Mouse (Mus musculus): ENCODE measurements around the gene Rnf144a. TPM values are rescaled to one million over a fixed set of nuclear protein-coding genes. Genes with fewer than 3 reads are reported as not detected.

Gene Rnf144a
- polyA plus RNA-seq, 1 experiment from 2014 or later = 21.6 TPM

GRCm38 (mm10) chr12:26366372-26366771, 48.7 kb downstream of the Rnf144a start:
- H3K9me3 ChIP-seq (ENCODE audit: control insufficient read depth, low read length) = no peaks in the 10 kb centered on the region
- 94% methylated on average over 4 of the region's 4 CpGs for WGBS
- H3K27me3 ChIP-seq (replicated peaks; ENCODE audit: control insufficient read depth, insufficient read depth, low read length) = no peaks in the 10 kb centered on the region
- peaks cover 12% of the 10 kb centered on the region; the same call in 1 of the 2 replicates for H3K4me1 ChIP-seq (ENCODE audit: control insufficient read depth, insufficient read depth, low read depth, low read length)
- ATAC-seq = no peak
- no peak overlapping the region for H3K4me3 ChIP-seq (ENCODE audit: low read length)
- H3K9ac ChIP-seq (ENCODE audit: low read depth, low read length) = no peak overlapping the region
- no peaks in the 10 kb centered on the region for H3K36me3 ChIP-seq (ENCODE audit: control insufficient read depth, insufficient read depth, low read length)
- H3K27ac ChIP-seq (ENCODE audit: low read depth, low read length) = no peak overlapping the region
- H3K4me2 ChIP-seq (ENCODE audit: low read length) = no peak overlapping the region

GRCm38 (mm10) chr12:26365531-26366315, 49.3 kb downstream of the Rnf144a start:
- WGBS = 93% methylated on average over 3 of the region's 3 CpGs
- no peak overlapping the region for H3K4me3 ChIP-seq (ENCODE audit: low read length)
- no peaks in the 10 kb centered on the region for H3K36me3 ChIP-seq (ENCODE audit: control insufficient read depth, insufficient read depth, low read length)
- H3K4me2 ChIP-seq (ENCODE audit: low read length) = no peak overlapping the region
- H3K4me1 ChIP-seq (ENCODE audit: control insufficient read depth, insufficient read depth, low read depth, low read length) = peaks cover 15% of the 10 kb centered on the region; the same call in 1 of the 2 replicates
- H3K9me3 ChIP-seq (ENCODE audit: control insufficient read depth, low read length) = no peaks in the 10 kb centered on the region
- no peak for ATAC-seq
- H3K27ac ChIP-seq (ENCODE audit: low read depth, low read length) = no peak overlapping the region
- H3K9ac ChIP-seq (ENCODE audit: low read depth, low read length) = no peak overlapping the region
- no peaks in the 10 kb centered on the region for H3K27me3 ChIP-seq (replicated peaks; ENCODE audit: control insufficient read depth, insufficient read depth, low read length)

- H3K4me1 ChIP-seq (ENCODE audit: control insufficient read depth, insufficient read depth, low read depth, low read length) = peaks cover 15% of the 10 kb centered on the region; the same call in 1 of the 2 replicates
- no peak overlapping the region for H3K9ac ChIP-seq (ENCODE audit: low read depth, low read length)
- H3K27me3 ChIP-seq (replicated peaks; ENCODE audit: control insufficient read depth, insufficient read depth, low read length) = no peaks in the 10 kb centered on the region
- H3K27ac ChIP-seq (ENCODE audit: low read depth, low read length) = no peak overlapping the region
- no peak overlapping the region for H3K4me3 ChIP-seq (ENCODE audit: low read length)
- 75% methylated on average over 5 of the region's 5 CpGs for WGBS
- no peak overlapping the region for H3K4me2 ChIP-seq (ENCODE audit: low read length)
- H3K9me3 ChIP-seq (ENCODE audit: control insufficient read depth, low read length) = no peaks in the 10 kb centered on the region
- no peak for ATAC-seq
- H3K36me3 ChIP-seq (ENCODE audit: control insufficient read depth, insufficient read depth, low read length) = no peaks in the 10 kb centered on the region
These were observed 50.2 kb downstream of the Rnf144a start for GRCm38 (mm10) chr12:26364822-26365221.

GRCm38 (mm10) chr12:26360946-26361523, 54.0 kb downstream of the Rnf144a start:
- Histone ChIP-seq H3K9ac (ENCODE audit: low read depth, low read length) (no peak overlapping the region), H3K4me1 (ENCODE audit: control insufficient read depth, insufficient read depth, low read depth, low read length) (peaks cover 12% of the 10 kb centered on the region), H3K36me3 (ENCODE audit: control insufficient read depth, insufficient read depth, low read length) (0 out of 2 replicates have a peak, but pooled peaks cover 3% of the 10 kb centered on the region), H3K9me3 (ENCODE audit: control insufficient read depth, low read length) (no peaks in the 10 kb centered on the region), H3K27ac (ENCODE audit: low read depth, low read length) (no peak overlapping the region), H3K4me3 (ENCODE audit: low read length) (no peak overlapping the region), H3K4me2 (ENCODE audit: low read length) (no peak overlapping the region), H3K27me3 (replicated peaks; ENCODE audit: control insufficient read depth, insufficient read depth, low read length) (no peaks in the 10 kb centered on the region)
- no peak for ATAC-seq
- WGBS = 40% methylated on average over 10 of the region's 10 CpGs

DNA sequence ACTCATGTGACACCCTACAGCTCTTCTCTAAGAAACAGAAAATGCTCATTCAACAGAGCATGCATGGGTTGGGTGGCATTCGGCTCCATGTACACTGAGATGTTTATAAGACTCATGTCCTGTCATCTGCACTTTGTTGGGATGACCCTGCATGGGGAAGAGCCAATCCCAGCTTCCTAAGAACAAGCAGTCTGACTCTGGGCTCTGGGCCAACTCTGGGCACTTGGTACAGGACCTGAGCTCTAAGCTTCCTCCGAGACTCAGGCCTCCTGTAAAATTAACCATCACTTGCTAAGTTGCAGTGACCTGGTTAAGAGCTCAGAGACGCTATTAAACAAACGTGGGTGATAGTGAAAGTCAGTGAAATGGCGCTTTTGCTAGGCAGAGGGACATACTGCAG, 55.2 kb downstream of the Rnf144a start:
- no peak for ATAC-seq
- WGBS = 75% methylated on average over 5 of the region's 5 CpGs
- Histone ChIP-seq H3K4me2 (ENCODE audit: low read length) (no peak overlapping the region), H3K27ac (ENCODE audit: low read depth, low read length) (no peak overlapping the region), H3K4me3 (ENCODE audit: low read length) (no peak overlapping the region), H3K9ac (ENCODE audit: low read depth, low read length) (no peak overlapping the region), H3K27me3 (replicated peaks; ENCODE audit: control insufficient read depth, insufficient read depth, low read length) (no peaks in the 10 kb centered on the region), H3K9me3 (ENCODE audit: control insufficient read depth, low read length) (no peaks in the 10 kb centered on the region), H3K36me3 (ENCODE audit: control insufficient read depth, insufficient read depth, low read length) (0 out of 2 replicates have a peak, but pooled peaks cover 3% of the 10 kb centered on the region), H3K4me1 (ENCODE audit: control insufficient read depth, insufficient read depth, low read depth, low read length) (peaks cover 12% of the 10 kb centered on the region)

GRCm38 (mm10) chr12:26359241-26359640, 55.8 kb downstream of the Rnf144a start:
- Histone ChIP-seq H3K9ac (ENCODE audit: low read depth, low read length) (no peak overlapping the region), H3K36me3 (ENCODE audit: control insufficient read depth, insufficient read depth, low read length) (0 out of 2 replicates have a peak, but pooled peaks cover 3% of the 10 kb centered on the region), H3K9me3 (ENCODE audit: control insufficient read depth, low read length) (no peaks in the 10 kb centered on the region), H3K4me1 (ENCODE audit: control insufficient read depth, insufficient read depth, low read depth, low read length) (peaks cover 12% of the 10 kb centered on the region), H3K4me2 (ENCODE audit: low read length) (no peak overlapping the region), H3K27me3 (replicated peaks; ENCODE audit: control insufficient read depth, insufficient read depth, low read length) (no peaks in the 10 kb centered on the region), H3K27ac (ENCODE audit: low read depth, low read length) (no peak overlapping the region), H3K4me3 (ENCODE audit: low read length) (no peak overlapping the region)
- no peak for ATAC-seq
- WGBS = 92% methylated on average over 2 of the region's 2 CpGs

DNA sequence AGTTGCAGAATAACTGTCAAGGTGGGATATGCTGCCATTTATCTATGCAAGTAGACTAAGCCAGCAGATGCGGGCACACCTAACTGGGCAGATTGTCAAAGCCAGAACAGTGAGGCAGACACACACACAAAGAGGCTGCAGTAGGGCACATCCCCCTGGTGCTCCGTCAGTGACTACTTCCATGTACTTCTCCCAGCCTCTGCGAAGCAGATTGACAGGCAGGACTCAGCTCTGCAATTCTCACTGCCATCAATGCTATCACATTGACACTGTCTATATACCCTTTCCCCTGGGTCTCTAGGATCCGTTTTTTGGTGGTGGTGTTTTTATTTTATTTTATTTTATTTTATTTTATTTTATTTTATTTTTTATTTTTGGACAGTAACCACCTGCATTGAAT, 57.8 kb downstream of the Rnf144a start:
- no peak for ATAC-seq

DNA sequence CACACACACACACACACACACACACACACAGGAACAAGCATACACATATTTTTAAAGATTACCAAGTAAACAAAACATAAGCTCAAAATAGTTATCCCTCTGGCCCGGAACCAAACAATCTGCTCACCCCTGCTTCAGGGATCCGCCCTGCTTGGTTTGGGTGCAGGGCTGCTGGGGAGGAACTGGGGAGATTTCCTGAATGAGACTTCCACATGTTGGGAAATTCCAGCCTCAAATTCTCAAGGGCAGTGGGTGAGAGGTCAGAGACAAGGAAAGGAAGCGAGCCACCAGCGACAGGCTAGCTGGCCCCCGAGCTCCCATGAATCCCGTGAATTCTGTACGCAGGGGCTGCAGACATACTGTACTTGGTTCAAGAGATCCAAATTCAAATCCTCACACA, 58.9 kb downstream of the Rnf144a start:
- ATAC-seq = no peak
- 81% methylated on average over 7 of the region's 7 CpGs for WGBS
- H3K36me3 ChIP-seq (ENCODE audit: control insufficient read depth, insufficient read depth, low read length) = 0 out of 2 replicates have a peak, but pooled peaks cover 3% of the 10 kb centered on the region

More for the DNA sequence above, 57.8 kb downstream of the Rnf144a start:
- 76% methylated on average over 4 of the region's 4 CpGs for WGBS
- H3K4me2 ChIP-seq (ENCODE audit: low read length) = no peak overlapping the region
- no peak overlapping the region for H3K4me3 ChIP-seq (ENCODE audit: low read length)
- H3K27ac ChIP-seq (ENCODE audit: low read depth, low read length) = 0 out of 2 replicates have a peak overlapping the region, but pooled peaks have one; percentile 29
- no peaks in the 10 kb centered on the region for H3K9me3 ChIP-seq (ENCODE audit: control insufficient read depth, low read length)
- 0 out of 2 replicates have a peak, but pooled peaks cover 3% of the 10 kb centered on the region for H3K36me3 ChIP-seq (ENCODE audit: control insufficient read depth, insufficient read depth, low read length)
- H3K9ac ChIP-seq (ENCODE audit: low read depth, low read length) = no peak overlapping the region
- peaks cover 12% of the 10 kb centered on the region for H3K4me1 ChIP-seq (ENCODE audit: control insufficient read depth, insufficient read depth, low read depth, low read length)
- H3K27me3 ChIP-seq (replicated peaks; ENCODE audit: control insufficient read depth, insufficient read depth, low read length) = no peaks in the 10 kb centered on the region

GRCm38 (mm10) chr12:26351321-26351720, 63.7 kb downstream of the Rnf144a start:
- Histone ChIP-seq H3K36me3 (ENCODE audit: control insufficient read depth, insufficient read depth, low read length) (no peaks in the 10 kb centered on the region), H3K27ac (ENCODE audit: low read depth, low read length) (peak overlapping the region; percentile 39; the same call in 1 of the 2 replicates), H3K4me1 (ENCODE audit: control insufficient read depth, insufficient read depth, low read depth, low read length) (peaks cover 4% of the 10 kb centered on the region), H3K9ac (ENCODE audit: low read depth, low read length) (no peak overlapping the region), H3K27me3 (replicated peaks; ENCODE audit: control insufficient read depth, insufficient read depth, low read length) (no peaks in the 10 kb centered on the region), H3K9me3 (ENCODE audit: control insufficient read depth, low read length) (no peaks in the 10 kb centered on the region), H3K4me3 (ENCODE audit: low read length) (no peak overlapping the region), H3K4me2 (ENCODE audit: low read length) (no peak overlapping the region)
- 32% methylated on average over 3 of the region's 3 CpGs for WGBS
- peak; percentile 80 for ATAC-seq

More for the DNA sequence above, 58.9 kb downstream of the Rnf144a start:
- no peaks in the 10 kb centered on the region for H3K27me3 ChIP-seq (replicated peaks; ENCODE audit: control insufficient read depth, insufficient read depth, low read length)
- H3K9me3 ChIP-seq (ENCODE audit: control insufficient read depth, low read length) = no peaks in the 10 kb centered on the region
- H3K9ac ChIP-seq (ENCODE audit: low read depth, low read length) = no peak overlapping the region
- peaks cover 12% of the 10 kb centered on the region for H3K4me1 ChIP-seq (ENCODE audit: control insufficient read depth, insufficient read depth, low read depth, low read length)
- no peak overlapping the region for H3K4me3 ChIP-seq (ENCODE audit: low read length)
- no peak overlapping the region for H3K4me2 ChIP-seq (ENCODE audit: low read length)
- no peak overlapping the region for H3K27ac ChIP-seq (ENCODE audit: low read depth, low read length)

Measured in hindbrain, embryonic 16.5 days (tissue).